Mouse (Mus musculus) small intestine, adult 2 months (tissue): ENCODE data around the gene Tmem186. TPM values are rescaled to one million over a fixed set of nuclear protein-coding genes. Genes with fewer than 3 reads are reported as not detected.

Experiments
- H3K27ac ChIP-seq: fragments of 200-500 bp; 2 replicates; pipeline ENCODE4 v1.5.1; 2012; ENCODE audit warnings: low read depth, low read length, control low read depth, inconsistent platforms; ENCODE audit not compliant: insufficient read depth
- H3K27me3 ChIP-seq: fragments of 200-500 bp; 2 replicates; pipeline ENCODE4 v1.6.1; 2012; ENCODE audit warnings: mild to moderate bottlenecking, moderate library complexity, low read length, inconsistent platforms; ENCODE audit not compliant: control insufficient read depth, insufficient read depth
- H3K36me3 ChIP-seq: fragments of 200-500 bp; 2 replicates; pipeline ENCODE4 v1.6.1; 2012; ENCODE audit warnings: mild to moderate bottlenecking, low read length, control low read depth, inconsistent platforms; ENCODE audit not compliant: control insufficient read depth, insufficient read depth
- H3K4me1 ChIP-seq: fragments of 200-500 bp; 2 replicates; pipeline ENCODE4 v1.6.1; 2012; ENCODE audit warnings: low read length, inconsistent platforms, mixed read lengths; ENCODE audit not compliant: control insufficient read depth, insufficient read depth, insufficient read length
- H3K4me3 ChIP-seq: fragments of 200-500 bp; 2 replicates; pipeline ENCODE4 v1.5.1; 2012; ENCODE audit warnings: low read depth, mild to moderate bottlenecking, control low read depth, inconsistent platforms, low read length, moderate library complexity
- CTCF ChIP-seq: fragments of 200-500 bp; IDR thresholded peaks from 2 replicates; pipeline ENCODE4 v1.5.1; 2012; ENCODE audit warnings: low read depth, mild to moderate bottlenecking, control low read depth, inconsistent platforms, low read length, moderate library complexity, mixed read lengths; ENCODE audit not compliant: insufficient replicate concordance, insufficient read length; ENCODE audit errors: extremely low read depth
- POLR2A ChIP-seq: fragments of 200-500 bp; IDR thresholded peaks from 2 replicates; pipeline ENCODE4 v1.6.1; 2012; ENCODE audit warnings: low read depth, mild to moderate bottlenecking, control low read depth, inconsistent platforms, low read length, moderate library complexity
- WGBS: fragments of 180-500 bp; shearing (Covaris S2); methylation state at CpG from one replicate; pipeline ENCODE4 v1.1.7; 2018; 5-methylcytosine and 5-hydroxymethylcytosine counted together
- polyA plus RNA-seq: library from polyadenylated mRNA; depleted of rRNA; stranded (reverse); fragments of >200 nt; gene quantifications from 2 replicates; pipeline ENCODE4 v1.2.3, GENCODE M21; 2012; rRNA removed

Gene Tmem186
- polyA plus RNA-seq = 6.2 and 8.6 TPM in 2 replicates

GRCm38 (mm10) chr16:8637217-8638051, at the start of gene Tmem186, which contains the start of gene Pmm2:
TSS of gene Tmem186 (minus strand) at chr16:8637712.
TSS of gene Pmm2 (plus strand) at chr16:8637674.
- TF ChIP-seq POLR2A = peak; percentile 71; the same call in 1 of the 2 replicates
- peak; percentile 19; the same call in 1 of the 2 replicates for TF ChIP-seq CTCF
- H3K27me3 ChIP-seq = no peaks in the 10 kb centered on the region
- peak within 1 kb of the TSS; percentile 89 for H3K27ac ChIP-seq
- peak within 1 kb of the TSS; percentile 74 for H3K4me3 ChIP-seq
- peaks cover 15% of the 10 kb centered on the region for H3K4me1 ChIP-seq
- under 1% methylated on average over 59 of the region's 59 CpGs for WGBS
- peaks cover 8% of the 10 kb centered on the region; the same call in 1 of the 2 replicates for H3K36me3 ChIP-seq

- H3K4me3 ChIP-seq = peak overlapping the region; percentile 0; the same call in 1 of the 2 replicates
- WGBS = 29% methylated on average over 11 of the region's 11 CpGs
- peaks cover 25% of the 10 kb centered on the region for H3K36me3 ChIP-seq
- H3K4me1 ChIP-seq = peaks cover 19% of the 10 kb centered on the region
- H3K27ac ChIP-seq = peak overlapping the region; percentile 81
- TF ChIP-seq CTCF (no peak), POLR2A (no peak)
- H3K27me3 ChIP-seq = no peaks in the 10 kb centered on the region
Measured at GRCm38 (mm10) chr16:8686871-8687535, 49.5 kb upstream of the Tmem186 start.

- TF ChIP-seq CTCF = peak; percentile 74; the same call in 1 of the 2 replicates
- TF ChIP-seq POLR2A = no peak
- Histone ChIP-seq H3K4me3 (no peak overlapping the region), H3K4me1 (peaks cover 19% of the 10 kb centered on the region), H3K27me3 (no peaks in the 10 kb centered on the region), H3K27ac (peak overlapping the region; percentile 17; the same call in 1 of the 2 replicates), H3K36me3 (peaks cover 19% of the 10 kb centered on the region)
- 43% methylated on average over 7 of the region's 7 CpGs for WGBS
Measured at GRCm38 (mm10) chr16:8686121-8686870, 48.8 kb upstream of the Tmem186 start.

- H3K4me1 ChIP-seq = peaks cover 19% of the 10 kb centered on the region
- H3K4me3 ChIP-seq = no peak overlapping the region
- no peak for TF ChIP-seq CTCF
- no peak overlapping the region for H3K27ac ChIP-seq
- no peaks in the 10 kb centered on the region for H3K27me3 ChIP-seq
- 26% methylated on average over 4 of the region's 4 CpGs for WGBS
- peaks cover 11% of the 10 kb centered on the region for H3K36me3 ChIP-seq
Measured at GRCm38 (mm10) chr16:8685087-8685486, 47.6 kb upstream of the Tmem186 start.

GRCm38 (mm10) chr16:8680470-8680869, 43.0 kb upstream of the Tmem186 start, which contains the start of gene Gm5767:
TSS of gene Gm5767 (plus strand) at chr16:8680770.
- peaks cover 13% of the 10 kb centered on the region; the same call in 1 of the 2 replicates for H3K4me1 ChIP-seq
- no peaks in the 10 kb centered on the region for H3K27me3 ChIP-seq
- H3K27ac ChIP-seq = no peak within 1 kb of the TSS
- no peaks in the 10 kb centered on the region for H3K36me3 ChIP-seq
- no peak within 1 kb of the TSS for H3K4me3 ChIP-seq
- 85% methylated on average over 5 of the region's 5 CpGs for WGBS
- TF ChIP-seq CTCF (no peak), POLR2A (no peak)

- no peak overlapping the region for H3K27ac ChIP-seq
- no peaks in the 10 kb centered on the region for H3K36me3 ChIP-seq
- WGBS = 56% methylated on average over 3 of the region's 3 CpGs
- H3K27me3 ChIP-seq = no peaks in the 10 kb centered on the region
- H3K4me1 ChIP-seq = peaks cover 13% of the 10 kb centered on the region; the same call in 1 of the 2 replicates
- TF ChIP-seq CTCF = no peak
- TF ChIP-seq POLR2A = no peak
- no peak overlapping the region for H3K4me3 ChIP-seq
Measured at GRCm38 (mm10) chr16:8679780-8680179, 42.3 kb upstream of the Tmem186 start.

GRCm38 (mm10) chr16:8678676-8679075, 41.2 kb upstream of the Tmem186 start:
- TF ChIP-seq POLR2A (no peak), CTCF (no peak)
- Histone ChIP-seq H3K27ac (no peak overlapping the region), H3K36me3 (no peaks in the 10 kb centered on the region), H3K4me3 (no peak overlapping the region), H3K27me3 (no peaks in the 10 kb centered on the region), H3K4me1 (peaks cover 13% of the 10 kb centered on the region; the same call in 1 of the 2 replicates)
- WGBS = 34% methylated on average over 4 of the region's 4 CpGs
